Mouse (Mus musculus): ENCODE measurements around the gene Nme6.

GRCm38 (mm10) chr9:109811980-109812379, 20.6 kb upstream of the Nme6 start, which contains the start of gene Spink8:
- TF ChIP-seq GATA1 (IDR thresholded peaks at IDR 0.05; ENCODE audit: borderline replicate concordance, low read length) (no peak), FLI1 (IDR thresholded peaks at IDR 0.05; ENCODE audit: low read length) (no peak)

All from megakaryocyte, embryonic 14.5 days (primary cell).